Mouse (Mus musculus) spleen, adult 2 months (tissue): Measurements from ENCODE around the gene Cacna2d2. TPM values are rescaled to one million over a fixed set of nuclear protein-coding genes. Genes with fewer than 3 reads are reported as not detected.

Source experiments
- DNase-seq, 2 experiments: peaks; one replicate each; pipeline versions ENCODE4 v3.0.0 to v3.0.0-alpha.2; 2012 to 2021; ENCODE audit warnings: low spot score in 2 of 2, low read depth in 1 of 2
- H3K27ac ChIP-seq: fragments of 200-500 bp; 2 replicates; pipeline ENCODE4 v1.5.1; 2012; ENCODE audit warnings: low read length, inconsistent platforms; ENCODE audit not compliant: insufficient read depth
- H3K27me3 ChIP-seq: fragments of 200-500 bp; 2 replicates; pipeline ENCODE4 v1.6.1; 2012; ENCODE audit warnings: mild to moderate bottlenecking, moderate library complexity, low read length, inconsistent platforms; ENCODE audit not compliant: control insufficient read depth, insufficient read depth
- H3K36me3 ChIP-seq: fragments of 200-500 bp; 2 replicates; pipeline ENCODE4 v1.6.1; 2012; ENCODE audit warnings: mild to moderate bottlenecking, low read length, inconsistent platforms; ENCODE audit not compliant: control insufficient read depth, insufficient read depth
- H3K4me1 ChIP-seq: fragments of 200-500 bp; 2 replicates; pipeline ENCODE4 v1.6.1; 2011; ENCODE audit warnings: inconsistent platforms; ENCODE audit not compliant: control insufficient read depth, insufficient read depth, insufficient read length
- H3K4me3 ChIP-seq: fragments of 200-500 bp; 2 replicates; pipeline ENCODE4 v1.5.1; 2011; ENCODE audit warnings: mild to moderate bottlenecking, inconsistent platforms; ENCODE audit not compliant: insufficient read depth, insufficient read length; ENCODE audit errors: extremely low read depth
- CTCF ChIP-seq: fragments of 200-500 bp; IDR thresholded peaks from 2 replicates; pipeline ENCODE4 v1.5.1; 2011; ENCODE audit warnings: mild to moderate bottlenecking, inconsistent platforms; ENCODE audit not compliant: insufficient read depth, insufficient read length, insufficient replicate concordance; ENCODE audit errors: extremely low read depth
- POLR2A ChIP-seq: fragments of 200-500 bp; IDR thresholded peaks from 2 replicates; pipeline ENCODE4 v1.6.1; 2011; ENCODE audit warnings: low read depth, low read length, inconsistent platforms
- WGBS: fragments of 180-500 bp; shearing (Covaris S2); methylation state at CpG from one replicate; pipeline ENCODE4 v1.1.7; 2018; 5-methylcytosine and 5-hydroxymethylcytosine counted together
- polyA plus RNA-seq: library from polyadenylated mRNA; depleted of rRNA; stranded (reverse); fragments of >200 nt; gene quantifications from 2 replicates; pipeline ENCODE4 v1.2.3, GENCODE M21; 2012

Gene Cacna2d2
- polyA plus RNA-seq, 1 experiment, result 1.6 TPM

GRCm38 (mm10) chr9:107400666-107401285 is 1.4 kb downstream of the Cacna2d2 start:
- Histone ChIP-seq H3K27ac (no peak overlapping the region), H3K27me3 (peaks cover 13% of the 10 kb centered on the region), H3K36me3 (no peaks in the 10 kb centered on the region), H3K4me1 (no peaks in the 10 kb centered on the region; the same call in 1 of the 2 replicates), H3K4me3 (no peak overlapping the region)
- no peak for DNase-seq
- 17% methylated on average over 13 of the region's 13 CpGs for WGBS
- TF ChIP-seq CTCF (no peak), POLR2A (no peak)

GRCm38 (mm10) chr9:107403116-107403515 is 3.7 kb downstream of the Cacna2d2 start:
- Histone ChIP-seq H3K4me3 (no peak overlapping the region), H3K36me3 (no peaks in the 10 kb centered on the region), H3K4me1 (no peaks in the 10 kb centered on the region; the same call in 1 of the 2 replicates), H3K27ac (no peak overlapping the region), H3K27me3 (peaks cover 13% of the 10 kb centered on the region)
- WGBS, result 76% methylated on average over 7 of the region's 7 CpGs
- no peak for DNase-seq
- no peak for TF ChIP-seq POLR2A
- no peak for TF ChIP-seq CTCF

- Histone ChIP-seq H3K4me3 (no peak overlapping the region), H3K27me3 (no peaks in the 10 kb centered on the region), H3K4me1 (no peaks in the 10 kb centered on the region), H3K36me3 (no peaks in the 10 kb centered on the region), H3K27ac (no peak overlapping the region)
- TF ChIP-seq POLR2A (no peak), CTCF (no peak)
- WGBS, result 76% methylated on average over 4 of the region's 4 CpGs
- DNase-seq, result no peak
Measured at GRCm38 (mm10) chr9:107409449-107409848, 10.0 kb downstream of the Cacna2d2 start.

GRCm38 (mm10) chr9:107417106-107417505 is 17.7 kb downstream of the Cacna2d2 start:
- WGBS, result 70% methylated on average over 6 of the region's 6 CpGs
- Histone ChIP-seq H3K4me3 (no peak overlapping the region), H3K27me3 (no peaks in the 10 kb centered on the region)

GRCm38 (mm10) chr9:107419491-107420244 is 20.3 kb downstream of the Cacna2d2 start:
- H3K27ac ChIP-seq, result no peak overlapping the region
- WGBS, result 81% methylated on average over 9 of the region's 9 CpGs
- H3K4me3 ChIP-seq, result no peak overlapping the region
- TF ChIP-seq CTCF (no peak), POLR2A (no peak)
- H3K36me3 ChIP-seq, result no peaks in the 10 kb centered on the region
- no peaks in the 10 kb centered on the region for H3K27me3 ChIP-seq
- DNase-seq, result no peak
- no peaks in the 10 kb centered on the region for H3K4me1 ChIP-seq

More at GRCm38 (mm10) chr9:107417106-107417505, 17.7 kb downstream of the Cacna2d2 start:
- Histone ChIP-seq H3K27ac (no peak overlapping the region), H3K4me1 (no peaks in the 10 kb centered on the region), H3K36me3 (no peaks in the 10 kb centered on the region)
- TF ChIP-seq CTCF (no peak), POLR2A (no peak)
- no peak for DNase-seq

- DNase-seq, result no peak
- Histone ChIP-seq H3K27ac (no peak overlapping the region), H3K4me1 (no peaks in the 10 kb centered on the region), H3K4me3 (no peak overlapping the region), H3K27me3 (no peaks in the 10 kb centered on the region), H3K36me3 (no peaks in the 10 kb centered on the region)
- 82% methylated on average over 5 of the region's 5 CpGs for WGBS
- TF ChIP-seq CTCF, result no peak
- TF ChIP-seq POLR2A, result no peak
Measured at GRCm38 (mm10) chr9:107420898-107421297, 21.5 kb downstream of the Cacna2d2 start.

- no peak for TF ChIP-seq CTCF
- no peak for TF ChIP-seq POLR2A
- WGBS, result 62% methylated on average over 2 of the region's 2 CpGs
- Histone ChIP-seq H3K4me3 (no peak overlapping the region), H3K36me3 (no peaks in the 10 kb centered on the region), H3K4me1 (no peaks in the 10 kb centered on the region), H3K27me3 (no peaks in the 10 kb centered on the region), H3K27ac (no peak overlapping the region)
- no peak for DNase-seq
Measured at GRCm38 (mm10) chr9:107422878-107423277, 23.5 kb downstream of the Cacna2d2 start.
